Mouse (Mus musculus) spleen, postnatal 36 days (tissue): ENCODE data around the gene Gabbr2.

ENCODE experiments used
- DNase-seq, 2 experiments: peaks; one replicate each; pipeline ENCODE4 v3.0.0; 2022; ENCODE audit warnings: low spot score in 2 of 2, mixed read lengths in 1 of 2

Gabbr2 gene

DNA sequence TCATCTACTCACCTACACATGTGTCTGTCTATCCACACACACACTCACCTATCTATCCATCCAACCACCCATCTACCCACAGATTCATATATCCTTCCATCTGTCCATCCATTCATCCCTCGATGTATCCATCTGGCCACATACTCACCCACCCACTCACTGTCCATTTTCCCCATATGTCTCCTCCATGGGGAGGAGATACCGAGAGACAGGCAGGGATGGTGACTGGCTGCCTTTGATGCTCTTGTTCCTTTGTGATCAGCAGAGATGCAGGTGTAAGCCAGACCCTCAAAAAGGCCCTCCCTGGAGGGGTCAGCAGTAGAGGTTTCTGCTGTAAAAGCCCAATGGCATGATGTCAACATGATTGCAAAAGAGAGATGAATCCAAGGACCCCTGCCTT is 221.0 kb downstream of the Gabbr2 start:
- no peak for DNase-seq

DNA sequence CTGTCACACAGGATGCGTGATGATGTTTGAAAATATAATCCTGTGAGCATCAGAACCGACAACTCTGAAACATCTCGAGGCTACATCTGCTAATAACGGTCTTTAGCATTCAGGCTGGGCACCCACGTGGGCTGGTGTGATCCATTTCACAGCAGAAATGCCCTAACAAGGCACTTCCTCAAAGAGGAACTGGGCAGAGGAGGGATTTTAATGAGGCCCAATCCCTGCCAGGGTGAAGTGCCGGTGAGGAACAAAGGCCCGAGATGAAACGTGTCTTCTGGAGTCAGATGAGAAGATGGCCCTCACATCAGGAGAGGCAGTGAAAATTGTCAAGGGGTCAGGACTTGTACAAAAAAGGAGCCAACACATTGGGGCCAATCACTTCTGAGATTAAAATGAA is 221.6 kb downstream of the Gabbr2 start:
- DNase-seq, result peak in 1 of 2 experiments; percentile 5

DNA sequence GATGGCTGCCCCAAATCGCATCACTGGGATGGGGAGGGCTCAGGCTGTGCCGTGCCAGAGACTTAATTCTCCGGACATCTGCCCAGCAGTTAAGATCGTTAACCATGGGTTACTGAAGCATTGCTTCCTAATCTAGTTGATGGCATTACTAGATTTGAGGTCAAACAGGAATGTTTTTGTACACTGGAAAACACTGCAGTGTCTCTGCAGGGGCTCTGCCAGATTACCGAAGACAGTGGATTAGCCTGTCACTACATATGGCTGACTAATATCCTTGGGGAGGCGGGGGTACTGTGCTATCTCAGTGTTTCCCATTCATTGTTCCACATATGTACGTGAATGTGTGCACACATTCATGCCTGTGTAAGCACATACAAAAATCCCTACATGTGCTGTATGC is 225.3 kb downstream of the Gabbr2 start:
- no peak for DNase-seq

DNA sequence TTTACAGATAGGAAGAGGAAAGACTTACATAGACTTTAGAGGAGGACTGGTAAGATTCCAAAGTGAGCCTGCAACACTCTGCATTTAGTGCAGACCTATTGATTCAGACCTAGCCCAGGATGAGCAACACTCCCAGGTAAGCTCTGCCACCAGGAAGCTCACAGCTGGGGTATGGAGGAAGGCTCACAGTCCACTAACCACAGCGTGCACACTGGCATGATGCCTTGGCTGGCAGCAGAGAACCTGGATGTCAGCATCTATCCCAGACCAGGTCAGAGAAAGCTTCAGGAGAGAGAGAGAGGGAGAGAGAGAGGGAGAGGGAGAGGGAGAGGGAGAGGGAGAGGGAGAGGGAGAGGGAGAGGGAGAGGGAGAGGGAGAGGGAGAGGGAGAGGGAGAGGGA is 231.8 kb downstream of the Gabbr2 start:
- no peak for DNase-seq

DNA sequence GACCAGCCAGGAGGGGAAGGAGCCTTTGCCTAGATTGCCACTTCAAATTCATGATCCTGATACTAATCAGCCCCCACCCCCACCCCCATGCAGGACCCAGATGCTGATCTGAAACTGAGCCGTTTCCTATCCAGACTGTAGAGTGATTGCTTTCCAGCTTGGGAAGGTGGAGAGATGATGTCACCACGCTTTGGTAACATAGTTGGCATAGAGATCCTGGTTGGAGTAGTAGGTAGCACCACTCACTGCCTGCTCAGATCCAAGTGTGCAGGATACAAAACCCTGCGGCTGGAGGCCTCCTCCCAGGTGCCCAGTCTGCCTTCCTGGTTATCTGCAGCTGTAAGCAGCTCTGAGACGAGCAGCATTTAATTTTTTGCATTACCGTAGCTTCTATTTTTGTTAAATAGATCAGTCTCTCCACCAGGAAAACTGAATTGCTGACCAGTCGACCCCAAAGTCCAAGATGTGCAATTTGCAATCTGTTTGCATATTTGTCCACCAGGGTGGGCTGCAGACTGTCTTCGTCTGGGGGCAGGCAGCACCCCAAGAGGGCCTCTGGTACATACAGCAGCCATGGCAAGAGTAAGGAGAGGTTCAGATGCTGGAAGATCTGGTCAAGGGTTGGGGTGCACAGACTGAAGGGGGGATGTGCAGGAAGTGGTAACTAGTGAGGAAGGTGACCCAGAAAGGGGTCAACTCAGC is 233.2 kb downstream of the Gabbr2 start:
- DNase-seq, result no peak

DNA sequence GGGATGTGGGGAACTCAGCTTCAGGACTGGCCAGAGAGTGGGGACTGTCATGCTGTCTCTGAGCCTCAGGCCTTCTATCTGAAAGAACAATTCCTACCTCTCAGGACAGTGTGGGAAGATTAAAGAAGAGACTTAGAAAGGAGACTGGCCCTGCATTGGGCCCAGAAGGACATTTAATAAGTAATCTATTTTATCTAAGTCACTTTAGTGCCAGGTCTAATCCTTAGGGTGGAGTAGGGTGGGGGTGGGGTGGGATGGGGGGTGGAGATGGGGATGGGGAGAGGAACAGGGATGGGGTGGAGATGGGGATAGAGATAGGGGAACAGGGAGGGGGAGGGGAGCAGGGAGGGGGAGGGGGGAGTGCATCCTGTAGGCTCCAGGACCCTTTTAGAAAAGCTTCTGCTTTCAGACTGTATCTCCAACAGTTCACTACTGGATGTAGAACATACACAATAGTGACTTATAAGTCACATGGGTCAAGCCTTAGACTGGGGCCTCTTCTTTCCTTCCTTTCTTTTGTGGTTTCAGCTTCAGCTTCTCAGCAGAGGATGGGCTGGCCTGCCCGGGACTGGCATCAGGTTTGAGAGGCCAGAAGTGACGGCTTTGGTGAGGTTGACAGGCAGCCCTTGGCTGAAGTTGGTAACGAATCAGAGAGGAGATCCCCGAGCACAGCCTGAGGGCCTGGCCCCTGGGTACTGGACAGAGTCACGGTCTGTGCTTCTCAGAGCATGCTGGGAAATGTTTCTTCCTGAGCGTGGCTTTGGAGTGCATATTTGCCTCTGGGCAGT is 237.1 kb downstream of the Gabbr2 start:
- DNase-seq, result no peak

DNA sequence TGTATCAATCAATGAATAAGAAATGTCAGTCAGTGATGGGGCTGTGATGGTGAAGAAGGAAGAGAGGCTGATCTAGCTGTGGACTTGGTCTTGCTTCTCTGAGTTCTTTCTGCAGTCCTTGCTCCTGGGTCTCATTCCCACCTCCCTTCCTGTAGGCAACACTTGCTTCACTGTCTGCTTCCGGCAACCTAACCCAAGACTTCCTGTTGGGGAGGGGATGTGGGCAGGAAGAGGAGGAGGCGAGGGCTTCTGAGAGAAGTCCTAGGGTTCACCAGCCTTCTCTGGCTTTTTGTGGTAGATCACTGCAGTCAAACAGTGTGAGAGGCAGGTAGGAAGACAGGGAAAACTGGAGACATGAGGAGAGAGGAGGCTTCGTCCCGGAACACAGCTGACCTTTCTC is 239.4 kb downstream of the Gabbr2 start:
- DNase-seq, result peak in 1 of 2 experiments; percentile 26

DNA sequence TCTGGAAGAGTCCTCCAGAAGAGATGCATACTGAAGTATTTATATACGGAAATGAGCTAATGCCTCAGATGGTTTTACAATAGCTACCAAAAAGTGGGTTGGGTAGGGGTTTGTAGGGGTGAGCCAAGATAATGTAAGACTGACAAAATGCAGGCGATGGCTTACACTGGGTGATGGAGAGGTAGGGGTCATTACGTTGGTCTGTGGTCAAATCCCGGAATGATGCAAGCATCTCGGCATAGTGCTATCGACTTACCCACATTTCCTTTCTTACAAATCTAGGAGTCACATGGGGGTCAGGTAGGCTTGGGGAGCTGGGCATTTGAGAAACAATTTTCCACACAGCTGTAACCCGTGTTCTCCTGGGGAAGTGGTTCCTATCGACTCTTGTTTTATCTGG is 242.7 kb downstream of the Gabbr2 start:
- DNase-seq, result no peak

DNA sequence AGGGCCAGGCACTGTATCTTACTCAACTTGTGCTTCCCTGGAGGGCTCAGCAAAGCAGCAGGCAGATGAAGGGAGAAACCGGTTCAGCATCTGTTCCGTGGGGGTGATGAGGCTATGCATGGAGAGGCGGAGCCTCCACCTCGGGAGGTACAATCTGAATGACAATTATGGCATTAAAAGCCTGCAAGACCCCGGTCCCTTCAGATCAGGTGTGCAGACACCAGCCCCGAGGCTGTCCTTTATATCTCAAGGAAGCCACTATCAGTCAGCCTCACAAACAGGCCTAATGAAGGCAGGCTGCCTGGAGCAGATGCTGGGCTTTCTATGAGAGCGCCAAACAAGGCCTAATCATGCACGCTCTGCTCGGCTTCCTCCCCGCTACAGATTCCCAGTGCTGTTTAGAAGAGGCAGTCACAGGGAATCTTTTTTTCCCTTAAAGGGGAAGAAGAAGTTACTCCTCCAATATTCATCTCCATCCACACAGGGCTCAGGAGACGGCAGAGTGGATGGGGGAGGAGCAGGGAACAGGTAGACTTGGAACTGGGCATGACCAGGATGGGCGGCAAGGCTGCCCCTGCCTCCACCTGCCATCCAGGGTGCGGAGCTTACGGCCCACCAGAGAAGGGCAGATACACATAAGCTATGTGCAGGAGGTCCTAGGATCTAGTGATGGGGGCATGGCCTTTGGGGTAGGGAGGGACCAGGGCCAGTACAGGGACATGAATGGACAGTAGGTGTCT is 244.5 kb downstream of the Gabbr2 start:
- no peak for DNase-seq

DNA sequence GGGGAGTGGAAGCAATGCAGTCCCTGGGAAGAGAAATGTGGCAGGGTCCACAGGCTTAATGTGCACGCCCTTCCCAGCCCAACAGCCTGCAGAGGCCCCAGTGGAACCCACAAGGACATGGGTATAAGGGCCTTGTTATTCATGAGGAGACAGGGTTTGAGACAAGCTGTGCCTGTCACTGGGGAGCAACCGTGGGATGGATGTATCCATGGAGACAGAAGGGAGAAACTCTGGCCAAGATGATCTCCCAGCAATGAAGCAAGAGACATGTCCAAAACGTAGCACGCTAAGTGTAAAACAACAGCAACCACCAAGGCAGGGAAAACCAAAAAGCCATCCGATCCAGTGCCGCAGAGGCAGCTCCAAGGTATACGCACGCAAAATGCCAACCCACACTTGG is 246.1 kb downstream of the Gabbr2 start:
- no peak for DNase-seq

DNA sequence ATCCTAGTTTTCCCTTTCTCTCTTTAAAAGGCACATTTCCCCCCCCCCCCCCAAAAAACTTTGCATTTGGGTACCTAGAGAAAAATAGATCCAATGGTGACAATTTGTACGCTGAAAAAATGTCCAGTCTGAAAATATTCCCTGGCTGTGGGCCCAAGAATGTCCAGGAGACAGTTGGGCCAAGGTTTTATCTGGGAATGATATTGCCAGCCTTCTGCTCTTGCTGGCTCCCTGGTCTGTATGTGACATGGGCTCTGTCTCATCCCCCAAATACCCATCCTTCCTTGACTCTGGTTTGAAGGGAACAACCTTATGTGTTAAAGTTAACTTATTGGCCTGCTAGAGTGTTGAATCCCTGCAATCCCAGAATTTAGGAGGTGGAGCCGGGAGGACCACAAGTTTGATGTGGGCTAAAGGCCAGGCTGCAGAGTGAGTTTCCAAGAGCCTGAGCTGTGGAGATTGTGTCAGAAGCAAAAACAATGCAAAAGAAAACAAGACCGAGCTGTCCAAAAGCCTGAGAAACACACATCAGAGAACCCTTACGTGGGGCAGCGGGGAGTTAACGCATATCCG is 247.0 kb downstream of the Gabbr2 start:
- no peak for DNase-seq

DNA sequence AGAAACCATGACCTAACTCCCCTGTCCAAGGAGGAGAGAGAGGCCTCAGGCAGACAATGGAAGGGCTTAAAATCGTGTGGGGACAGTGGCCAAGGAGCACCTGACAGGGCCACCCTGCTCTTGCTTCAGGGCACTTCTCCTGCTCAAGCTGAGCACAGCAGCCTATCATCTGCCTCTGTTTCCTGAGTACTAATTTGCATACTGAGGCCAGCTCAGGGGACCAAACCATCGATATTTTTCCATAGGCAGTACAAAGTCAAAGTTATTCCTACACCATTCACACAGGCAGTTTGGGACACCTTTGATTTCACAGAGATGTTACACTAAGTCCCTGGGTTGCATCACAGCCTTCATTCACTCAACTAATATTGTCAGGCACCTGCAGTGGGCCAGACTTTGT is 249.1 kb downstream of the Gabbr2 start:
- DNase-seq, result no peak

DNA sequence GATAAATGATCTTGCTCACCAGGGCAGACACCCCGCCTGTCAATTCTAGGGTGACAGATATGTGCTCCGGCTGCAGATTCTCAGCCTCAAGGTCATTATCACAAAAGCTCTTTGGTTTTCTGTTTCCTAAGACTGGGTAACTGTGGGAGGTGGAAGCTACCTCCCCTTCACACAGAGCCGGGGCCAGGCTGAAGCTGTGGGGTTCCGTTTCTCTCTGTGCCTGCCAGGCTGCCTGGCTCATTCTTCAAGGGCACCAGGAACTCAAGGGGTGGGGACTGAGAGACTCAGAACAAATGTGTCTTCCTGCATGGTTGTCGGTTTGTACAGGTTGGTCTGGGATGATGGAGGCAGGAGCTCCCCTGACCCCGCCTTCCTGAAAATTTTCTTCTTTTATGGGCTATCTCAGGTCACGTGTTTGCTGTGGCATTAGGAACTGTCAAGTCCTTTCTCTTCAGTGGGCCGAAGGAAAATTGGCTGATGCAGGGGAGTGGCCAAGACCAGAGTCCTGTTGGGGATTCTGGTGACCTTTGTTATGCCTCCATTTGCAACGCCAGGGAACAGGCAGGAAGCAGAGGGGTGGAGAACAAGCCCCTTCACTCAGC is 254.7 kb downstream of the Gabbr2 start:
- DNase-seq, result no peak

DNA sequence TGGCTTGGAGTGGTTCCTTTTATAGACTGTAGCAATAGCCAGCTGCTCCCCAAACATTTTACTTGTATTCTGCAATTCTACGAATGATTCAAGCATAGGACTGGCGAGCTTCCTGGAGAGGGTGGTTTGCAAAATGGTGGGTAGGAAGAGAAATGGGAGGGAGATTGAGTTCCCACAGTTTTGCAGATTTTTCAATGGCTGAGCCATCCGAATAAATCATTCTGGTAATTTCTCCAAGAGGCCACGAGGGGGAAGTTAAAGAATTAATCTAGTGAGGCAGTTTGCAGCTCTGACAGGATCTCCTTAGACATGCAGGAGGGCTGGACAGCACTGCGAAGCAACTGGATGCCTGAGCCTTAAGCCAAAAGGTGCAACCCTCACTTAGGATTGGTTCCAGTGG is 256.8 kb downstream of the Gabbr2 start:
- no peak for DNase-seq

DNA sequence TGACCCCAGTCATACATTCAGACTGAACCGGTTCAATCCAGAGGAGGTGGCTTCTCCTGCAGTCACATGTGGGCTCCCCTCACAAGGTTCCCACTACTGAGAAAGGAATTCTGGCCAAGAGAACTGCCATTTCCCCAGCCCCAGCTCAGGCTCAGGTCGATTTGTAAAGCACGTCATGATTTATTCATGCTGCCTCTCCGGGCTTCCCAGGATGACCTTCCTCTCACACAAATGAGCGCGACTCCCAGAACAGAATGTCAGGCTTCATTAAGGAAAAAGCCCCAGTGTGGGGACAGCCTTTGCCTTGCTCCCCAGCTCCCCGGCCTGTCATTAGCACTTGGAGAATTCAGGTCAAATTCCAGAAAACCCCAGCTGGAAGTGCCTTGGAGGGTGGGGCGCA is 260.1 kb downstream of the Gabbr2 start:
- no peak for DNase-seq

DNA sequence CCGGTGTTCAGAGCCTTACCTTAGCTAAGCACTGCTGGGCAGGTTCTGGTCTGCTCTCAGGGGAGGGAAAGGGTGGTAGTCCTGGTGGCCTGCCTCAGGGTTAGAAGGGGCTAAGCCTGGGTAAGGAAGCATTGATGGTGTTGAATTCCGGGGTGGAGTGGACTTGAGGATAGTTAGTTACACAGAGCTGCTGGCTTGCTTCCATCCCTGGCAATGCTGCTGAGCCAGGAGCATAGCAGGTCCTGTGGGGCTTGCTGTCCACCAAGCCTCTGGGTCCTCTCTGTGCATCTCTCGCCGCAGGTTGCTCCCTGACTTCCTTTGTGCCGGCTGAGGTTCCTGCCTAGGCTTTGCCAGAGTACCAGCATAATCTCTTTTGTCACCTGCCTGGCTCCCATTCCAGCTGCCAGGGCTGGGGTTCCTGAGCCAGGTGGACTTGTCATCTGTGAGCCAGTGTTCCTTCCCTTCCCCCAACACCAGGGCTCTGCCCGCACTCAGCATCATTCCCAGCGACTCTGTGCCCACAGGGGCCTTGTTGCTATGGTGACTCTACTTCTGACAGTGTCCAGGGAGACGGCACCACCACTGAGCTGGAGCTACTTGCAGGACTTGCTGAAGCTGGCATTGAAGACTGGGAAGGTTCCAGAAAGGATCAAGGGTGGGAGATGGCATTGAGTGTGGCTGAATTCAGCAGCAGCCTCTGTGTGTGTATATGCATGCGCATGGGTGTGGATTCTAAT is 262.2 kb downstream of the Gabbr2 start:
- DNase-seq, result no peak

DNA sequence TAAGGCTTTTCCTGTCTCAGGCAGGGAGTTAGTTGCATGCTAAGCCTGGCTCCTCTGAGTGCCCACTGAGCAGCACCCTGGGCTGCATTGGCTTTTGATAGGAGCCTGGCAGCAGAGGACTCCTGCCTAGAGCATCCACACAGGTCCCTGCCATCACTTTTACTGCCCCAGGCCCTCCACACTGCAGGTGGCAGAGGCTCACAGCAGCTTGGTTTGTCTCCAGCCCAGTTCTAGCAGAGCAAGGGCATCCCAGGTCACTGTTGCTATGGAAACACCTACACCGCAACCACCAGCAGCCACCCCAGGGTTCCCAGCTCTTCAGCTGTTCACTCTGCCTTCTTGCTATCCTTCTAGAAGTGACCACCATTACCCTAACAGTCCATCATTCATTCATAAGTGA is 263.4 kb downstream of the Gabbr2 start:
- DNase-seq, result no peak

DNA sequence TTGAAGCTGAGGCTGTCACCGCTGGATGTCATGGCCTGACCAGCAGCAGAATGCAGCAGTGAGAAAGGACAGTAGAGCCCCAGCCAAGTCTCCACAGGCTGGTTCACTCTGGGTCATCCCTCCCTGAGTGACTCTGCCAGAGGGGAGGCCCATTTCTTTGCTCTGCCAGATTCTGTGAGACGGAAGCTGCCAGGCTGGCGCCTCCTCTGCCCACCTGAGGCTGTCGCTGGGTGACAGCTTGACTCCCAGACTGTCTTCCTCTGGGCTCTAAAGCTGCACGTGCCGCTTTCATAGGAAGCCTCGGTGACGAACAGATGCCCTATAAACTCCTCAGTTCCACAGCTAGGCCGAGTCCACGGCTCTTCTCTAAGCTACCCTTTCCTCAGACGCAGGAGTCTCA is 264.5 kb downstream of the Gabbr2 start:
- no peak for DNase-seq

DNA sequence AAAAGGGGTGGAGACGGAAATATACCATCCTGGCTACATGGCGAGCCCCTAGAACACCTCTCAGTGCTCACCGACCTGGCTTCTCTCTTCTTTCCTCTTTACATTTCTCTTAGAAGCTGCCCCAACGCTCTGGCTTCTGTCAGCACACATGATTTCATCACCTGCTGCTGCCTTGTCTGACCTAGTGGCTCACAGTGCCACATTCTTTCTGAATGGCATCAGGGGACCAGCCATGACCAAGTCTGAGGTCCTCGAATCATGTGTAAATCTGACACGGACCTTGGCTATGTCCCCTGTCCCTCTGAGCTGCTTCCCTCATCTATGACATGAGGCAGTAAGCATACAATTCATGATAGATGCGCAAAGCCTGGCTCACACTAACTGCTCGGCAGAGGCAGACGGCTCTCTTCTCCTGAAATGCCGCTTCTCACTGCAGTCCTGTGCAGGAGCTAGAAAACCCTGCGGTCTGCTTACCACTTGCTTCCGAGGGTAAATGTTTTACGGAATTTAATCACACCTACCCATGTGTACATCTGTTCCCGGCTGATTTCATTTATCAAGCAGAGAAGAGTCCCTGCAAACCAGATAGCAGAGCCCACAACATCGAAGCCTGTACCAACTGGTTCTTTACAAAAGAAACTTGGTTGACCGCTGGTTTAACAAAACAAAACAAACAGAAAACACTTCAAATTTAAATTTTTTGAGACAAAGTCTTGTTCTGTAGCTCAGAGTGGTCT is 270.7 kb downstream of the Gabbr2 start:
- DNase-seq, result no peak

DNA sequence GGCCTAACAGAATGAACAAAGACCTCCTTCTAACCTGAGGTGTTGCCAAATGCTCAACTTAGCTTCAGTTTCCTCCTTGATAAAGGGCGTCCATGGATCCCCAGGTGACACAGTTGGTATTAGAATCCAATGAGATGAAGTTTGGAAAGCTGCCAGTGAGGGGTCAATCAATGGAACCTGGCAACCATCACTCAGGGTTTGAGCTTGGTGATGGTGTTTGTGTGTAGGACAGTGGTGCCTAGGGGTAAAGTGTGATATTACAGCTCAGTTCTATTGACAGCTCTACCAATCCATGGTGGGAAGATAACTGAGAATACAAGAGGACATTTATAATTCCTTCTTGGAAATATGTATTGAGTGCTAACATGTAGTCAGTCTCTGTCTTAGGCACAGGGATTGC is 271.6 kb downstream of the Gabbr2 start:
- DNase-seq, result no peak

DNA sequence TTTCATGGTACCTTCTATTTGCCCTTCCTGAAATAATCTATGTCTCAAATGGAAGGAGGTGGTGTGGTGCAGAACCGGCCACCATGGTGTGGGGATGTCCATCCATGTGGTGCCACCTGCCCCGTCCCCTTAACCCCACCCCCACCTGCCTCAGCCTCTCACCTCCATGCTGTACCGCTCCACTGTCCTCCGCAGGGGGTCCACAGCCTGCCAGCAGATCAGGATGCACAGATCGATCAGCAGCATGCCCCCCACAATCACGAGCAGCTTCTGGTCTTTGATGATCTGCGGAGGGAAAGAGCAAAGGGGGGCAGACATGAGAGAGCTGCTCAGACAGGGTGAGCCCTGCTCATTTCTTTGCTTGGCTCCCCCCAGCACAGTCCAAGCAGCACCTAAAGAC is 273.0 kb downstream of the Gabbr2 start:
- DNase-seq, result no peak
